Mouse (Mus musculus): ENCODE measurements at regions not wholly inside any gene's neighbourhood (a gene's known extent, or its start where the extent isn't known, plus 50 kb on each side); places are given as distances from the start of the nearest gene placed in this dataset.

GRCm38 (mm10) chr6:4405301-4405700 is 99.3 kb upstream of the Col1a2 start:
- TF ChIP-seq CTCF (IDR thresholded peaks at IDR 0.05; ENCODE audit: low read depth, low read length) (no peak), POLR2A (IDR thresholded peaks at IDR 0.05; ENCODE audit: extremely low read depth, insufficient read depth, low read length) (no peak)

Data from liver, adult 2 months (tissue).